In the genomic region with DNA sequence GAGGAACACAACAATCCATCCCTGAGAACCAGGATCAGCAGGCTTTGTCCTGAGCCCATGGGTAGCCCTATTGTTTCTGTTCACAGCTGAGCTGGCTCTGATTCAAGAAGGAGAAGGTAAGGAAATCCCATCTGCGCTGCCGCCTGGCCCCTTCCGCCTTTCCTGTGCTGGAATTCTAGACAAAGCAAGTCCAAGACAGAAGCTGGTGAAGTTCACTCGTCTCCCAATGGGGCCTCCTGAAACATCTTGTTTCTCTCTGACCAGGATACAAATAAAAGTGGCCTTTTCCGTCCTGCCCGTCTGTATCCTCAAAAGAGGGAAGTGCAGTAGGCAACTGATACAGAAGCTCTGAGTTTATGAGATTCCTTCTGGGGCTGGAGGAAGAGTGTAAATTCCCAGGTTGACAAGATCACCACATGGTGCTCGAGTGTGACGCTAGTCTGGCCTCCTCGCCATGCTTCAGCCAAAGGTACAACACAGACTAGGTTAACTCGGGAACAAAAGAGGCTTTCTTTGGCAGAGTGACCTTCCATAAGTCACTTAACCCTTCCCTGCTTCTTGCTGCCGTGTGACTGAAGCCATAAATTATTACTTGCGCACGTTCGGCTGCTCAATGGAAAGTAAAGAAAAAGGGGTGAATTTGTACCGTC, we compare ENCODE assay signal across 8 mouse cellular contexts.
A peak's percentile ranks its signal among the peaks of the same experiment; 100 is the strongest.
DNase-seq lines count a peak whose midpoint lies in the region; ATAC-seq and TF ChIP-seq lines count a peak whose summit lies in the region.

No protein-coding gene starts in this region.

- H3K4me3 ChIP-seq in neural tube, embryonic 13.5 days = no peak overlapping the region
- no peak overlapping the region for H3K4me3 ChIP-seq in neural tube, embryonic 15.5 days (replicated peaks)
- no peak overlapping the region for H3K4me3 ChIP-seq in heart, embryonic 10.5 days
- H3K4me3 ChIP-seq in kidney, embryonic 16.5 days (ENCODE audit: low read length) = no peak overlapping the region
- H3K4me3 ChIP-seq in myocyte = no peak overlapping the region

- H3K4me2 ChIP-seq in neural tube, embryonic 13.5 days = no peak overlapping the region
- no peak overlapping the region for H3K4me2 ChIP-seq in neural tube, embryonic 15.5 days
- no peak overlapping the region for H3K4me2 ChIP-seq in kidney, embryonic 16.5 days (replicated peaks; ENCODE audit: low read depth, low read length)
- H3K4me2 ChIP-seq in myocyte (ENCODE audit: low read depth) = peak overlapping the region; percentile 24

- H3K27me3 ChIP-seq in neural tube, embryonic 13.5 days = no peaks in the 10 kb centered on the region
- H3K27me3 ChIP-seq in neural tube, embryonic 15.5 days (replicated peaks) = no peaks in the 10 kb centered on the region
- H3K27me3 ChIP-seq in heart, embryonic 10.5 days (ENCODE audit: insufficient read depth, poor library complexity, severe bottlenecking) = no peaks in the 10 kb centered on the region
- peaks cover 2% of the 10 kb centered on the region; the same call in 1 of the 2 replicates for H3K27me3 ChIP-seq in kidney, embryonic 16.5 days (ENCODE audit: insufficient read depth, low read length)
- H3K27me3 ChIP-seq in myocyte (ENCODE audit: control insufficient read depth, insufficient read depth, insufficient read length) = no peaks in the 10 kb centered on the region

- H3K4me1 ChIP-seq in neural tube, embryonic 13.5 days (replicated peaks) = no peaks in the 10 kb centered on the region; the same call in 1 of the 2 replicates
- no peaks in the 10 kb centered on the region for H3K4me1 ChIP-seq in neural tube, embryonic 15.5 days
- H3K4me1 ChIP-seq in heart, embryonic 10.5 days = peaks cover 12% of the 10 kb centered on the region
- peaks cover 7% of the 10 kb centered on the region; the same call in 1 of the 2 replicates for H3K4me1 ChIP-seq in kidney, embryonic 16.5 days (ENCODE audit: insufficient read depth, low read length)

- DNase-seq in heart, embryonic 10.5 days (ENCODE audit: low spot score) = no peak
- DNase-seq in ovary, postnatal 36 days (ENCODE audit: low spot score) = no peak
- DNase-seq in MN1 (ENCODE audit: low spot score) = no peak
- no peak for DNase-seq in ovary, postnatal 14 days (ENCODE audit: low spot score)

- TF ChIP-seq POLR2A in myocyte (IDR thresholded peaks at IDR 0.05; ENCODE audit: insufficient read length, low read depth) = no peak

- 38% methylated on average over 15 of the region's 15 CpGs for WGBS in neural tube, embryonic 13.5 days
- 29% methylated on average over 15 of the region's 15 CpGs for WGBS in neural tube, embryonic 15.5 days
- 53% methylated on average over 15 of the region's 15 CpGs for WGBS in heart, embryonic 10.5 days
- 43% methylated on average over 15 of the region's 15 CpGs for WGBS in kidney, embryonic 16.5 days

- peak; percentile 36; the same call in 1 of the 2 replicates for ATAC-seq in neural tube, embryonic 13.5 days (ENCODE audit: low read depth)
- ATAC-seq in neural tube, embryonic 15.5 days (ENCODE audit: low FRiP score) = no peak
- ATAC-seq in kidney, embryonic 16.5 days (ENCODE audit: low FRiP score, low TSS enrichment) = 0 out of 2 replicates have a peak, but pooled peaks have one; percentile 23

- no peak overlapping the region for H3ac ChIP-seq in myocyte (ENCODE audit: control insufficient read depth, insufficient read length)

- no peaks in the 10 kb centered on the region for H3K36me3 ChIP-seq in neural tube, embryonic 13.5 days
- H3K36me3 ChIP-seq in neural tube, embryonic 15.5 days = no peaks in the 10 kb centered on the region
- H3K36me3 ChIP-seq in heart, embryonic 10.5 days = no peaks in the 10 kb centered on the region
- no peaks in the 10 kb centered on the region for H3K36me3 ChIP-seq in kidney, embryonic 16.5 days (ENCODE audit: insufficient read depth, low read length)
- no peaks in the 10 kb centered on the region for H3K36me3 ChIP-seq in myocyte (ENCODE audit: control insufficient read depth, insufficient read depth)

- H3K9ac ChIP-seq in neural tube, embryonic 13.5 days = no peak overlapping the region
- no peak overlapping the region for H3K9ac ChIP-seq in neural tube, embryonic 15.5 days (replicated peaks)
- no peak overlapping the region for H3K9ac ChIP-seq in kidney, embryonic 16.5 days (replicated peaks; ENCODE audit: low read length)

- no peaks in the 10 kb centered on the region for H3K9me3 ChIP-seq in neural tube, embryonic 13.5 days
- no peaks in the 10 kb centered on the region for H3K9me3 ChIP-seq in neural tube, embryonic 15.5 days (replicated peaks)
- H3K9me3 ChIP-seq in heart, embryonic 10.5 days = no peaks in the 10 kb centered on the region
- H3K9me3 ChIP-seq in kidney, embryonic 16.5 days (ENCODE audit: low read length) = no peaks in the 10 kb centered on the region

- H3K27ac ChIP-seq in neural tube, embryonic 13.5 days (replicated peaks) = no peak overlapping the region
- no peak overlapping the region for H3K27ac ChIP-seq in neural tube, embryonic 15.5 days (replicated peaks)
- H3K27ac ChIP-seq in heart, embryonic 10.5 days = peak overlapping the region; percentile 82
- H3K27ac ChIP-seq in kidney, embryonic 16.5 days (ENCODE audit: low read length) = peak overlapping the region; percentile 77; the same call in 1 of the 2 replicates

- no peaks in the 10 kb centered on the region for H3K79me2 ChIP-seq in myocyte (ENCODE audit: control insufficient read depth, insufficient read depth)

TF ChIP-seq in myocyte, 11 proteins besides CTCF, POLR2A, EP300 and RAD21:
- TF ChIP-seq MYOD1 (IDR thresholded peaks at IDR 0.05; ENCODE audit: control insufficient read depth in 1 of 3, insufficient read length in 2 of 3, low read depth in 2 of 3) (no peak), SRF (IDR thresholded peaks at IDR 0.05; ENCODE audit: control insufficient read depth, insufficient read length, low read depth) (no peak), POLR2AphosphoS2 (IDR thresholded peaks at IDR 0.05; ENCODE audit: insufficient read length, low read depth) (no peak), CEBPB (IDR thresholded peaks at IDR 0.05; ENCODE audit: insufficient read depth, poor library complexity, severe bottlenecking) (no peak), TCF3 (IDR thresholded peaks at IDR 0.05; ENCODE audit: insufficient read length, low read depth) (no peak), TCF12 (IDR thresholded peaks at IDR 0.05; ENCODE audit: insufficient read depth, poor library complexity, severe bottlenecking) (no peak), MAX (IDR thresholded peaks at IDR 0.05; ENCODE audit: low read depth) (no peak), REST (IDR thresholded peaks at IDR 0.05; ENCODE audit: insufficient read depth, insufficient read length) (no peak), USF1 (IDR thresholded peaks at IDR 0.05; ENCODE audit: low read depth) (no peak), MYOG (IDR thresholded peaks at IDR 0.05; ENCODE audit: control insufficient read depth in 1 of 3, insufficient read depth in 1 of 3, insufficient read length in 2 of 3, low read depth in 2 of 3) (no peak), E2F4 (IDR thresholded peaks at IDR 0.05; ENCODE audit: insufficient read depth) (no peak)

Comparison
In these comparisons a context has a peak if more than half of its experiments do, and no peak if none do; other contexts are left out.
1. H3K27ac ChIP-seq: peak in heart, embryonic 10.5 days (single experiment) and kidney, embryonic 16.5 days (single experiment); none in neural tube, embryonic 13.5 days (single experiment) and neural tube, embryonic 15.5 days (single experiment).